Mouse (Mus musculus) ES-E14 (cell line): ENCODE data around the gene Dnajc11.

Source experiments
- CHD2 ChIP-seq: IDR thresholded peaks from 2 replicates; pipeline ENCODE4 v1.6.1; 2014; ENCODE audit warnings: mild to moderate bottlenecking, low read depth, low read length, inconsistent platforms
- HCFC1 ChIP-seq: IDR thresholded peaks from 2 replicates; pipeline ENCODE4 v1.6.1; 2012; ENCODE audit warnings: low read length, inconsistent platforms, borderline replicate concordance; ENCODE audit not compliant: insufficient read depth
- MAFK ChIP-seq: IDR thresholded peaks from 2 replicates; pipeline ENCODE4 v1.6.1; 2014; ENCODE audit warnings: mild to moderate bottlenecking, low read depth, low read length, inconsistent platforms; ENCODE audit not compliant: insufficient read depth
- ZNF384 ChIP-seq: IDR thresholded peaks from 2 replicates; pipeline ENCODE4 v1.6.1; 2012; ENCODE audit warnings: low read depth, low read length, inconsistent platforms

DNA sequence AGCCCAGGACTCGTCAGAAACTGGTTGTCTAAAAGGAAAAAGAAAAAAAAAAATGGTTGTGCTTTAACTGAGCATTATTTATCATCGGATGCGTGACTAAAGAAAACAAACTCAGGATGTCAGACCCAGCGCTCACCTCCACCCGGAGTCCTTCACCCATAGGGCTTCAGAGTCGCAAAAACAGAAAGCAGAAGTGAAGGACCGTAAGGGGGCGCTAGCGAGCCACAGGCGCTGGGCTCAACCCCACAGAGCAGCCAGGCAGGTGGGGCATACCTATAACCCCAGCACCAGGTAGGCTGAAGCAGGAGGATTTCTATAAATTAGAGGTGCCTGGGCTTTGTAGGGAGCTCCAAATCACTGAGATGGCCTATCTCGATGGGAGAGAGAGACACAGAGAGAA, 32.1 kb upstream of the Dnajc11 start:
- TF ChIP-seq ZNF384: no peak
- no peak for TF ChIP-seq MAFK
- no peak for TF ChIP-seq HCFC1
- no peak for TF ChIP-seq CHD2
